20 mouse cellular contexts compared by ENCODE assay signal in genomic region chr11:70644564-70645103, GRCm38 (mm10). TPM values are rescaled to one million over a fixed set of nuclear protein-coding genes. Genes with fewer than 3 reads are reported as not detected.
DNase-seq lines count a peak whose midpoint lies in the region; ATAC-seq lines count a peak whose summit lies in the region.
"Had no signal": no experiment of that assay in that cellular context is flagged by ENCODE, and none has a peak within 500 bp of the region (broad histone marks: within the 10 kb centered on the region; RNA-seq: fewer than 3 reads in every experiment).

No protein-coding gene starts in this region.

- no peaks in the 10 kb centered on the region for H3K9me3 ChIP-seq in heart, embryonic 11.5 days (replicated peaks; ENCODE audit: control insufficient read depth, low read length)
- no peaks in the 10 kb centered on the region for H3K9me3 ChIP-seq in kidney, embryonic 16.5 days (ENCODE audit: low read length)
- no peaks in the 10 kb centered on the region for H3K9me3 ChIP-seq in embryonic facial prominence, embryonic 10.5 days
- H3K9me3 ChIP-seq: liver, embryonic 15.5 days; midbrain, embryonic 15.5 days had no signal

- intact Hi-C loops in heart, postnatal 10 days (cut with DNase I), result no loop called here

- no peaks in the 10 kb centered on the region for H3K27me3 ChIP-seq in heart, embryonic 11.5 days (ENCODE audit: control insufficient read depth, insufficient read depth, low read length)
- no peaks in the 10 kb centered on the region for H3K27me3 ChIP-seq in kidney, embryonic 16.5 days (ENCODE audit: insufficient read depth, low read length)
- no peaks in the 10 kb centered on the region for H3K27me3 ChIP-seq in embryonic facial prominence, embryonic 10.5 days (replicated peaks; ENCODE audit: low read depth, poor library complexity, severe bottlenecking)
- H3K27me3 ChIP-seq: liver, embryonic 15.5 days; midbrain, embryonic 15.5 days had no signal

- H3K4me1 ChIP-seq in heart, embryonic 11.5 days (ENCODE audit: control insufficient read depth, insufficient read depth, low read length), result peaks cover 22% of the 10 kb centered on the region
- H3K4me1 ChIP-seq in kidney, embryonic 16.5 days (ENCODE audit: insufficient read depth, low read length), result peaks cover 32% of the 10 kb centered on the region
- peaks cover 38% of the 10 kb centered on the region for H3K4me1 ChIP-seq in embryonic facial prominence, embryonic 10.5 days

- DNase-seq in cerebellum, adult 9-11 months, result peak; percentile 59
- no peak for DNase-seq in heart, postnatal 10 days
- no peak for DNase-seq in kidney, postnatal 14 days
- no peak for DNase-seq in embryonic facial prominence, embryonic 10.5 days (ENCODE audit: low spot score)
- DNase-seq: adrenal gland, postnatal 25 days; forebrain, postnatal 0 days; kidney, adult 18-20 months; kidney, postnatal 36 days; lung, postnatal 36 days; thymus, postnatal 4 days had no signal

- H3K4me3 ChIP-seq in heart, embryonic 11.5 days (ENCODE audit: low read depth, low read length), result no peak overlapping the region
- no peak overlapping the region for H3K4me3 ChIP-seq in kidney, embryonic 16.5 days (ENCODE audit: low read length)
- peak overlapping the region; percentile 11; the same call in 1 of the 2 replicates for H3K4me3 ChIP-seq in embryonic facial prominence, embryonic 10.5 days

- ATAC-seq in cerebellum, adult (ENCODE audit: insufficient number of reproducible peaks, low FRiP score, low TSS enrichment), result no peak
- no peak for ATAC-seq in heart, embryonic 11.5 days (replicated peaks; ENCODE audit: insufficient number of reproducible peaks, low FRiP score, low TSS enrichment)
- no peak for ATAC-seq in kidney, embryonic 16.5 days (ENCODE audit: low FRiP score, low TSS enrichment)
- ATAC-seq in erythroid progenitor cell, adult 5-6 weeks (replicated peaks; ENCODE audit: low FRiP score, poor library complexity, severe bottlenecking), result no peak
- ATAC-seq: activated CD4-positive, CD25-positive, alpha-beta regulatory T cell, adult 4 months; forebrain, postnatal 0 days; midbrain, embryonic 15.5 days had no signal

- H3K27ac ChIP-seq in heart, embryonic 11.5 days (ENCODE audit: low read depth, low read length), result no peak overlapping the region
- H3K27ac ChIP-seq in kidney, embryonic 16.5 days (ENCODE audit: low read length), result no peak overlapping the region
- H3K27ac ChIP-seq in embryonic facial prominence, embryonic 10.5 days (replicated peaks), result no peak overlapping the region
- H3K27ac ChIP-seq: liver, embryonic 15.5 days; midbrain, embryonic 15.5 days had no signal

- 92% methylated on average over 8 of the region's 8 CpGs for WGBS in heart, embryonic 11.5 days (ENCODE audit: insufficient replicate concordance)
- 97% methylated on average over 8 of the region's 8 CpGs for WGBS in kidney, embryonic 16.5 days
- 93% methylated on average over 8 of the region's 8 CpGs for WGBS in embryonic facial prominence, embryonic 10.5 days

- peaks cover 24% of the 10 kb centered on the region for H3K36me3 ChIP-seq in heart, embryonic 11.5 days (ENCODE audit: control insufficient read depth, insufficient read depth, low read length)
- peaks cover 30% of the 10 kb centered on the region for H3K36me3 ChIP-seq in kidney, embryonic 16.5 days (ENCODE audit: insufficient read depth, low read length)
- H3K36me3 ChIP-seq in embryonic facial prominence, embryonic 10.5 days (replicated peaks), result peaks cover 49% of the 10 kb centered on the region

- no peak overlapping the region for H3K9ac ChIP-seq in heart, embryonic 11.5 days (ENCODE audit: low read depth, low read length)
- H3K9ac ChIP-seq in kidney, embryonic 16.5 days (replicated peaks; ENCODE audit: low read length), result peak overlapping the region; percentile 16; the same call in 1 of the 2 replicates
- H3K9ac ChIP-seq: forebrain, postnatal 0 days; liver, embryonic 15.5 days had no signal

- peak overlapping the region; percentile 76; the same call in 1 of the 2 replicates for H3K4me2 ChIP-seq in heart, embryonic 11.5 days
- H3K4me2 ChIP-seq in kidney, embryonic 16.5 days (replicated peaks; ENCODE audit: low read depth, low read length), result 0 out of 2 replicates have a peak overlapping the region, but pooled peaks have one; percentile 92

RNA-seq across cellular contexts. Expression of gene Rnf167, which starts 2.4 kb away (rescaled TPM):
- polyA plus RNA-seq in heart, embryonic 11.5 days (2014; fragmentation: Nextera tagmentation; extraction: Ambion mirVana), result 66.8 and 76.9 TPM in 2 replicates
- total RNA-seq in heart, postnatal 10 days (2021), result 10 to 100 TPM; 50.2 to 50.4 TPM
- polyA plus RNA-seq in kidney, embryonic 16.5 days (2015; fragmentation: Nextera tagmentation; extraction: Ambion mirVana), result 130 and 137 TPM in 2 replicates
- 89.7 and 91.9 TPM in 2 replicates for polyA plus RNA-seq in embryonic facial prominence, embryonic 10.5 days (2016; fragmentation: Nextera tagmentation; extraction: Ambion mirVana)
- total RNA-seq in erythroid progenitor cell, adult 5-6 weeks (2015; ENCODE audit: low replicate concordance), result 134 and 213 TPM in 2 replicates
- total RNA-seq in erythroid progenitor cell, adult 5-6 weeks (2017; ENCODE audit: low replicate concordance), result 115 and 117 TPM in 2 replicates

RNA-seq across cellular contexts. Expression of gene Slc25a11, which starts 2.6 kb away (rescaled TPM):
- 221 and 245 TPM in 2 replicates for polyA plus RNA-seq in heart, embryonic 11.5 days (2014; fragmentation: Nextera tagmentation; extraction: Ambion mirVana)
- 100 to 1,000 TPM; 378 to 381 TPM for total RNA-seq in heart, postnatal 10 days (2021)
- 229 and 235 TPM in 2 replicates for polyA plus RNA-seq in kidney, embryonic 16.5 days (2015; fragmentation: Nextera tagmentation; extraction: Ambion mirVana)
- 135 and 137 TPM in 2 replicates for polyA plus RNA-seq in embryonic facial prominence, embryonic 10.5 days (2016; fragmentation: Nextera tagmentation; extraction: Ambion mirVana)
- 24.9 and 26.0 TPM in 2 replicates for total RNA-seq in erythroid progenitor cell, adult 5-6 weeks (2015; ENCODE audit: low replicate concordance)
- total RNA-seq in erythroid progenitor cell, adult 5-6 weeks (2017; ENCODE audit: low replicate concordance), result 21.9 and 23.6 TPM in 2 replicates

RNA-seq across cellular contexts. Expression of gene Gp1ba, which starts 5.7 kb away (rescaled TPM):
- polyA plus RNA-seq in heart, embryonic 11.5 days (2014; fragmentation: Nextera tagmentation; extraction: Ambion mirVana), result 2.6 and 5.4 TPM in 2 replicates
- total RNA-seq in heart, postnatal 10 days (2021), result under 1 TPM; 0.17 to 0.43 TPM
- polyA plus RNA-seq in kidney, embryonic 16.5 days (2015; fragmentation: Nextera tagmentation; extraction: Ambion mirVana), result 0.11 and 0.21 TPM in 2 replicates
- polyA plus RNA-seq in embryonic facial prominence, embryonic 10.5 days (2016; fragmentation: Nextera tagmentation; extraction: Ambion mirVana), result 0.26 and 0.76 TPM in 2 replicates
- total RNA-seq in erythroid progenitor cell, adult 5-6 weeks (2015; ENCODE audit: low replicate concordance), result 2.5 and 8.0 TPM in 2 replicates
- total RNA-seq in erythroid progenitor cell, adult 5-6 weeks (2017; ENCODE audit: low replicate concordance), result 1.1 TPM in 1 of 2 replicates, not detected in the other
- total RNA-seq: adrenal gland, postnatal 25 days; gastrocnemius, adult 8-10 months; layer of hippocampus, postnatal 10 days; left cerebral cortex, postnatal 25 days had no signal

RNA-seq across cellular contexts. Expression of gene Pfn1, which starts 9.8 kb away (rescaled TPM):
- polyA plus RNA-seq in heart, embryonic 11.5 days (2014; fragmentation: Nextera tagmentation; extraction: Ambion mirVana), result 1,771 and 1,932 TPM in 2 replicates
- total RNA-seq in heart, postnatal 10 days (2021), result 100 to 1,000 TPM; 456 to 499 TPM
- 1,671 and 1,948 TPM in 2 replicates for polyA plus RNA-seq in kidney, embryonic 16.5 days (2015; fragmentation: Nextera tagmentation; extraction: Ambion mirVana)
- 2,153 and 2,165 TPM in 2 replicates for polyA plus RNA-seq in embryonic facial prominence, embryonic 10.5 days (2016; fragmentation: Nextera tagmentation; extraction: Ambion mirVana)
- 529 and 614 TPM in 2 replicates for total RNA-seq in erythroid progenitor cell, adult 5-6 weeks (2015; ENCODE audit: low replicate concordance)
- total RNA-seq in erythroid progenitor cell, adult 5-6 weeks (2017; ENCODE audit: low replicate concordance), result 132 and 200 TPM in 2 replicates

RNA-seq across cellular contexts. Expression of gene Eno3, which starts 12.4 kb away (rescaled TPM):
- 272 and 313 TPM in 2 replicates for polyA plus RNA-seq in heart, embryonic 11.5 days (2014; fragmentation: Nextera tagmentation; extraction: Ambion mirVana)
- total RNA-seq in heart, postnatal 10 days (2021), result 1,000 to 10,000 TPM; 1,599 to 1,711 TPM
- 23.1 and 28.0 TPM in 2 replicates for polyA plus RNA-seq in kidney, embryonic 16.5 days (2015; fragmentation: Nextera tagmentation; extraction: Ambion mirVana)
- 72.9 and 88.4 TPM in 2 replicates for polyA plus RNA-seq in embryonic facial prominence, embryonic 10.5 days (2016; fragmentation: Nextera tagmentation; extraction: Ambion mirVana)
- total RNA-seq in erythroid progenitor cell, adult 5-6 weeks (2015; ENCODE audit: low replicate concordance), result 5.4 and 14.8 TPM in 2 replicates
- 2.3 and 11.0 TPM in 2 replicates for total RNA-seq in erythroid progenitor cell, adult 5-6 weeks (2017; ENCODE audit: low replicate concordance)
